8 mouse cellular contexts compared by ENCODE assay signal in genomic region chr14:31000356-31000755, GRCm38 (mm10). TPM values are rescaled to one million over a fixed set of nuclear protein-coding genes. Genes with fewer than 3 reads are reported as not detected.
A peak's percentile ranks its signal among the peaks of the same experiment; 100 is the strongest.
DNase-seq lines count a peak whose midpoint lies in the region; ATAC-seq and TF ChIP-seq lines count a peak whose summit lies in the region.

No protein-coding gene starts in this region.

- peaks cover 16% of the 10 kb centered on the region; the same call in 1 of the 2 replicates for H3K36me3 ChIP-seq in lung, embryonic 14.5 days (ENCODE audit: insufficient read depth)
- H3K36me3 ChIP-seq in embryonic facial prominence, embryonic 15.5 days, result peaks cover 16% of the 10 kb centered on the region; the same call in 1 of the 2 replicates
- 0 out of 2 replicates have a peak, but pooled peaks cover 5% of the 10 kb centered on the region for H3K36me3 ChIP-seq in limb, embryonic 11.5 days (ENCODE audit: control insufficient read depth, insufficient read depth, low read length)
- H3K36me3 ChIP-seq in small intestine, adult 2 months (ENCODE audit: control insufficient read depth, insufficient read depth, low read length), result peaks cover 11% of the 10 kb centered on the region; the same call in 1 of the 2 replicates

- no peaks in the 10 kb centered on the region for H3K27me3 ChIP-seq in lung, embryonic 14.5 days (ENCODE audit: insufficient read depth, low read length)
- H3K27me3 ChIP-seq in embryonic facial prominence, embryonic 15.5 days, result no peaks in the 10 kb centered on the region
- H3K27me3 ChIP-seq in limb, embryonic 11.5 days (ENCODE audit: control insufficient read depth, insufficient read depth, low read length), result no peaks in the 10 kb centered on the region
- no peaks in the 10 kb centered on the region for H3K27me3 ChIP-seq in small intestine, adult 2 months (ENCODE audit: control insufficient read depth, insufficient read depth, low read length)

- no peak overlapping the region for H3K27ac ChIP-seq in lung, embryonic 14.5 days (ENCODE audit: low read depth)
- H3K27ac ChIP-seq in embryonic facial prominence, embryonic 15.5 days (replicated peaks), result peak overlapping the region; percentile 94; the same call in 1 of the 2 replicates
- no peak overlapping the region for H3K27ac ChIP-seq in limb, embryonic 11.5 days (replicated peaks; ENCODE audit: low read depth, low read length)
- peak overlapping the region; percentile 79; the same call in 1 of the 2 replicates for H3K27ac ChIP-seq in small intestine, adult 2 months (ENCODE audit: insufficient read depth, low read depth, low read length)

- H3K4me2 ChIP-seq in lung, embryonic 14.5 days, result peak overlapping the region; percentile 68
- H3K4me2 ChIP-seq in embryonic facial prominence, embryonic 15.5 days (replicated peaks), result peak overlapping the region; percentile 74
- peak overlapping the region; percentile 86 for H3K4me2 ChIP-seq in limb, embryonic 11.5 days (ENCODE audit: low read depth, severe bottlenecking)

- ATAC-seq in lung, embryonic 14.5 days (ENCODE audit: insufficient read depth), result no peak
- ATAC-seq in embryonic facial prominence, embryonic 15.5 days (ENCODE audit: insufficient number of reproducible peaks, low FRiP score, low TSS enrichment, low read depth), result no peak
- no peak for ATAC-seq in limb, embryonic 11.5 days (ENCODE audit: insufficient number of reproducible peaks, low FRiP score, low TSS enrichment, low read depth)

- no peak for TF ChIP-seq POLR2A in small intestine, adult 2 months (IDR thresholded peaks at IDR 0.05; ENCODE audit: low read depth, low read length)

- DNase-seq in lung, embryonic 14.5 days, result no peak
- no peak for DNase-seq in lung, adult 18-20 months
- DNase-seq in limb, embryonic 11.5 days (ENCODE audit: low spot score), result no peak
- no peak for DNase-seq in spleen, adult 18-20 months
- DNase-seq in layer of hippocampus, postnatal 36 days, result no peak
- no peak for DNase-seq in cerebellum, postnatal 36 days

- H3K4me1 ChIP-seq in lung, embryonic 14.5 days (ENCODE audit: insufficient read depth), result 0 out of 2 replicates have a peak, but pooled peaks cover 4% of the 10 kb centered on the region
- peaks cover 16% of the 10 kb centered on the region for H3K4me1 ChIP-seq in embryonic facial prominence, embryonic 15.5 days
- H3K4me1 ChIP-seq in limb, embryonic 11.5 days (ENCODE audit: control insufficient read depth, insufficient read depth, low read length), result peaks cover 3% of the 10 kb centered on the region; the same call in 1 of the 2 replicates
- no peaks in the 10 kb centered on the region for H3K4me1 ChIP-seq in small intestine, adult 2 months (ENCODE audit: control insufficient read depth, insufficient read depth, insufficient read length, low read length)

- peak overlapping the region; percentile 67 for H3K9ac ChIP-seq in lung, embryonic 14.5 days
- H3K9ac ChIP-seq in embryonic facial prominence, embryonic 15.5 days, result peak overlapping the region; percentile 88
- peak overlapping the region; percentile 87 for H3K9ac ChIP-seq in limb, embryonic 11.5 days (ENCODE audit: low read length)

- 52% methylated on average over 10 of the region's 10 CpGs for WGBS in lung, embryonic 14.5 days
- WGBS in embryonic facial prominence, embryonic 15.5 days, result 54% methylated on average over 10 of the region's 10 CpGs
- 70% methylated on average over 10 of the region's 10 CpGs for WGBS in limb, embryonic 11.5 days
- 43% methylated on average over 10 of the region's 10 CpGs for WGBS in small intestine, adult 2 months

- H3K4me3 ChIP-seq in lung, embryonic 14.5 days (ENCODE audit: low read depth, low read length), result peak overlapping the region; percentile 92
- peak overlapping the region; percentile 78 for H3K4me3 ChIP-seq in embryonic facial prominence, embryonic 15.5 days (replicated peaks)
- H3K4me3 ChIP-seq in limb, embryonic 11.5 days (ENCODE audit: low read depth, low read length), result peak overlapping the region; percentile 91
- H3K4me3 ChIP-seq in small intestine, adult 2 months (ENCODE audit: low read depth, low read length), result no peak overlapping the region

- no peak for TF ChIP-seq CTCF in lung, embryonic 14.5 days (IDR thresholded peaks at IDR 0.05; ENCODE audit: low read depth)
- no peak for TF ChIP-seq CTCF in small intestine, adult 2 months (IDR thresholded peaks at IDR 0.05; ENCODE audit: extremely low read depth, insufficient read length, insufficient replicate concordance, low read depth, low read length)

- no peaks in the 10 kb centered on the region for H3K9me3 ChIP-seq in lung, embryonic 14.5 days (ENCODE audit: low read depth, low read length)
- no peaks in the 10 kb centered on the region for H3K9me3 ChIP-seq in embryonic facial prominence, embryonic 15.5 days (replicated peaks)
- no peaks in the 10 kb centered on the region for H3K9me3 ChIP-seq in limb, embryonic 11.5 days (ENCODE audit: control insufficient read depth, low read length)

RNA-seq across cellular contexts. Expression of gene Glt8d1, which starts 0.8 kb away (rescaled TPM):
- polyA plus RNA-seq in lung, embryonic 14.5 days (2014; fragmentation: Nextera tagmentation; extraction: Ambion mirVana), result 69.1 and 69.6 TPM in 2 replicates
- 71.0 and 76.6 TPM in 2 replicates for polyA plus RNA-seq in embryonic facial prominence, embryonic 15.5 days (2015; fragmentation: Nextera tagmentation; extraction: Ambion mirVana)
- 42.4 and 47.8 TPM in 2 replicates for polyA plus RNA-seq in limb, embryonic 11.5 days (2014; fragmentation: Nextera tagmentation; extraction: Ambion mirVana)
- 2.6 and 4.1 TPM in 2 replicates for polyA plus RNA-seq in small intestine, adult 2 months (2012; rRNA removed)
- total RNA-seq in layer of hippocampus, postnatal 36 days (2021), result 10 to 100 TPM; 46.4 to 50.6 TPM

RNA-seq across cellular contexts. Expression of gene Spcs1, which starts 1.1 kb away (rescaled TPM):
- 352 and 383 TPM in 2 replicates for polyA plus RNA-seq in lung, embryonic 14.5 days (2014; fragmentation: Nextera tagmentation; extraction: Ambion mirVana)
- 453 and 455 TPM in 2 replicates for polyA plus RNA-seq in embryonic facial prominence, embryonic 15.5 days (2015; fragmentation: Nextera tagmentation; extraction: Ambion mirVana)
- polyA plus RNA-seq in limb, embryonic 11.5 days (2014; fragmentation: Nextera tagmentation; extraction: Ambion mirVana), result 277 and 305 TPM in 2 replicates
- 39.4 and 64.5 TPM in 2 replicates for polyA plus RNA-seq in small intestine, adult 2 months (2012; rRNA removed)
- 100 to 1,000 TPM; 169 to 190 TPM for total RNA-seq in layer of hippocampus, postnatal 36 days (2021)

RNA-seq across cellular contexts. Expression of gene Pbrm1, which starts 18.6 kb away (rescaled TPM):
- 101 and 110 TPM in 2 replicates for polyA plus RNA-seq in lung, embryonic 14.5 days (2014; fragmentation: Nextera tagmentation; extraction: Ambion mirVana)
- polyA plus RNA-seq in embryonic facial prominence, embryonic 15.5 days (2015; fragmentation: Nextera tagmentation; extraction: Ambion mirVana), result 121 and 132 TPM in 2 replicates
- polyA plus RNA-seq in limb, embryonic 11.5 days (2014; fragmentation: Nextera tagmentation; extraction: Ambion mirVana), result 135 and 136 TPM in 2 replicates
- 3.8 and 6.8 TPM in 2 replicates for polyA plus RNA-seq in small intestine, adult 2 months (2012; rRNA removed)
- 10 to 100 TPM; 51.6 to 58.4 TPM for total RNA-seq in layer of hippocampus, postnatal 36 days (2021)

RNA-seq across cellular contexts. Expression of gene Gnl3, which starts 18.6 kb away (rescaled TPM):
- polyA plus RNA-seq in lung, embryonic 14.5 days (2014; fragmentation: Nextera tagmentation; extraction: Ambion mirVana), result 126 and 128 TPM in 2 replicates
- polyA plus RNA-seq in embryonic facial prominence, embryonic 15.5 days (2015; fragmentation: Nextera tagmentation; extraction: Ambion mirVana), result 109 and 113 TPM in 2 replicates
- 126 and 129 TPM in 2 replicates for polyA plus RNA-seq in limb, embryonic 11.5 days (2014; fragmentation: Nextera tagmentation; extraction: Ambion mirVana)
- polyA plus RNA-seq in small intestine, adult 2 months (2012; rRNA removed), result 3.3 and 5.5 TPM in 2 replicates
- total RNA-seq in layer of hippocampus, postnatal 36 days (2021), result 10 to 100 TPM; 47.7 to 49.2 TPM

RNA-seq across cellular contexts. Expression of gene Nek4, which starts 49.2 kb away (rescaled TPM):
- 11.9 and 12.3 TPM in 2 replicates for polyA plus RNA-seq in lung, embryonic 14.5 days (2014; fragmentation: Nextera tagmentation; extraction: Ambion mirVana)
- polyA plus RNA-seq in embryonic facial prominence, embryonic 15.5 days (2015; fragmentation: Nextera tagmentation; extraction: Ambion mirVana), result 12.6 and 13.8 TPM in 2 replicates
- 16.1 and 17.7 TPM in 2 replicates for polyA plus RNA-seq in limb, embryonic 11.5 days (2014; fragmentation: Nextera tagmentation; extraction: Ambion mirVana)
- polyA plus RNA-seq in small intestine, adult 2 months (2012; rRNA removed), result 0.63 and 1.3 TPM in 2 replicates
- total RNA-seq in layer of hippocampus, postnatal 36 days (2021), result 10 to 100 TPM; 18.2 to 18.5 TPM

Comparison
In these comparisons a context has a peak if more than half of its experiments do, and no peak if none do; other contexts are left out.
1. H3K27ac ChIP-seq: peak in embryonic facial prominence, embryonic 15.5 days (single experiment) and small intestine, adult 2 months (single experiment); none in lung, embryonic 14.5 days (single experiment) and limb, embryonic 11.5 days (single experiment).
2. RNA of gene Pbrm1, which starts 18.6 kb away (polyA plus RNA-seq): 135 to 136 TPM in limb, embryonic 11.5 days, 121 to 132 TPM in embryonic facial prominence, embryonic 15.5 days and 101 to 110 TPM in lung, embryonic 14.5 days; 3.8 to 6.8 TPM in small intestine, adult 2 months; every median in the first group is over 10 times any median in the second.
3. Peak in every context shown above with its lines, with median percentiles within 50 percentile points of each other: H3K4me2 ChIP-seq and H3K9ac ChIP-seq.